Mouse (Mus musculus) heart, embryonic 13.5 days (tissue): ENCODE results near the gene Uchl1. TPM values are rescaled to one million over a fixed set of nuclear protein-coding genes. Genes with fewer than 3 reads are reported as not detected.

Source experiments
- ATAC-seq: fragments of 200-750 bp; cut with Nextera tagmentation; 2 replicates; pipeline ENCODE4 v1.8.0; 2017; ENCODE audit warnings: moderate TSS enrichment; ENCODE audit not compliant: insufficient number of reproducible peaks, low FRiP score, low TSS enrichment; ENCODE audit errors: extremely low read depth
- H3K27ac ChIP-seq: fragments of 300-500 bp; sonication (generic); replicated peaks from 2 replicates; pipeline ENCODE4 v1.5.1; 2015; ENCODE audit warnings: moderate library complexity, mild to moderate bottlenecking, inconsistent platforms
- H3K27me3 ChIP-seq: fragments of 300-500 bp; sonication (generic); replicated peaks from 2 replicates; pipeline ENCODE4 v1.6.1; 2015; ENCODE audit warnings: mild to moderate bottlenecking, inconsistent platforms
- H3K36me3 ChIP-seq: fragments of 300-500 bp; sonication (generic); 2 replicates; pipeline ENCODE4 v1.6.1; 2015; ENCODE audit warnings: mild to moderate bottlenecking, inconsistent platforms
- H3K4me1 ChIP-seq: fragments of 300-500 bp; sonication (generic); 2 replicates; pipeline ENCODE4 v1.6.1; 2015; ENCODE audit warnings: inconsistent platforms
- H3K4me2 ChIP-seq: fragments of 300-500 bp; sonication (generic); 2 replicates; pipeline ENCODE4 v1.6.1; 2015; ENCODE audit warnings: inconsistent platforms, mild to moderate bottlenecking, moderate library complexity
- H3K4me3 ChIP-seq: fragments of 300-500 bp; sonication (generic); 2 replicates; pipeline ENCODE4 v1.5.1; 2015; ENCODE audit warnings: moderate library complexity, mild to moderate bottlenecking, inconsistent platforms
- H3K9ac ChIP-seq: fragments of 300-500 bp; sonication (generic); 2 replicates; pipeline ENCODE4 v1.6.1; 2015; ENCODE audit warnings: inconsistent platforms, mild to moderate bottlenecking, moderate library complexity
- H3K9me3 ChIP-seq: fragments of 300-500 bp; sonication (generic); 2 replicates; pipeline ENCODE4 v1.6.1; 2016; ENCODE audit warnings: inconsistent platforms
- WGBS: fragments of 180-500 bp; shearing (Covaris S2); methylation state at CpG from one replicate; pipeline ENCODE4 v1.1.7; 2015; ENCODE audit warnings: mixed read lengths; 5-methylcytosine and 5-hydroxymethylcytosine counted together
- polyA plus RNA-seq: library from polyadenylated mRNA; unstranded; fragments of >200 nt; fragmentation: Nextera tagmentation; extraction: Ambion mirVana; gene quantifications from 2 replicates; pipeline ENCODE4 v1.2.1, GENCODE M21; 2015

Uchl1 gene
- 124 and 135 TPM in 2 replicates for polyA plus RNA-seq

- H3K4me3 ChIP-seq: peak within 1 kb of the TSS; percentile 69
- H3K4me2 ChIP-seq: peak within 1 kb of the TSS; percentile 94
- H3K36me3 ChIP-seq: no peaks in the 10 kb centered on the region
- H3K4me1 ChIP-seq: peaks cover 36% of the 10 kb centered on the region
- ATAC-seq: peak; percentile 48; the same call in 1 of the 2 replicates
- peak within 1 kb of the TSS; percentile 81 for H3K9ac ChIP-seq
- H3K27me3 ChIP-seq: peaks cover 33% of the 10 kb centered on the region
- 0 out of 2 replicates have a peak within 1 kb of the TSS, but pooled peaks have one; percentile 5 for H3K27ac ChIP-seq
- no peaks in the 10 kb centered on the region for H3K9me3 ChIP-seq
- WGBS: under 1% methylated on average over 20 of the region's 20 CpGs
Measured at GRCm38 (mm10) chr5:66675983-66676382, at the start of gene Uchl1. TSS of gene Uchl1 (plus strand) at chr5:66676091.

GRCm38 (mm10) chr5:66627805-66628204, 48.1 kb upstream of the Uchl1 start:
- H3K36me3 ChIP-seq: no peaks in the 10 kb centered on the region
- H3K4me2 ChIP-seq: peak overlapping the region; percentile 45
- no peak overlapping the region for H3K4me3 ChIP-seq
- H3K4me1 ChIP-seq: peaks cover 13% of the 10 kb centered on the region
- H3K9ac ChIP-seq: peak overlapping the region; percentile 61
- H3K27me3 ChIP-seq: no peaks in the 10 kb centered on the region
- no peak for ATAC-seq
- H3K9me3 ChIP-seq: no peaks in the 10 kb centered on the region
- peak overlapping the region; percentile 6; the same call in 1 of the 2 replicates for H3K27ac ChIP-seq
- 18% methylated on average over 7 of the region's 7 CpGs for WGBS

GRCm38 (mm10) chr5:66635459-66636079, 40.3 kb upstream of the Uchl1 start:
- H3K36me3 ChIP-seq: no peaks in the 10 kb centered on the region
- no peak overlapping the region for H3K4me3 ChIP-seq
- 59% methylated on average over 10 of the region's 10 CpGs for WGBS
- H3K9ac ChIP-seq: no peak overlapping the region
- no peaks in the 10 kb centered on the region for H3K27me3 ChIP-seq
- H3K9me3 ChIP-seq: no peaks in the 10 kb centered on the region
- no peak overlapping the region for H3K4me2 ChIP-seq
- H3K27ac ChIP-seq: no peak overlapping the region
- no peak for ATAC-seq
- H3K4me1 ChIP-seq: no peaks in the 10 kb centered on the region

- 75% methylated on average over 4 of the region's 4 CpGs for WGBS
- Histone ChIP-seq H3K9me3 (0 out of 2 replicates have a peak, but pooled peaks cover 6% of the 10 kb centered on the region), H3K4me2 (no peak overlapping the region), H3K4me1 (peaks cover 12% of the 10 kb centered on the region), H3K9ac (no peak overlapping the region), H3K36me3 (no peaks in the 10 kb centered on the region), H3K4me3 (no peak overlapping the region), H3K27me3 (no peaks in the 10 kb centered on the region), H3K27ac (no peak overlapping the region)
- ATAC-seq: no peak
Measured at GRCm38 (mm10) chr5:66642156-66642555, 33.7 kb upstream of the Uchl1 start.

- no peak overlapping the region for H3K4me2 ChIP-seq
- H3K36me3 ChIP-seq: no peaks in the 10 kb centered on the region
- H3K9me3 ChIP-seq: 0 out of 2 replicates have a peak, but pooled peaks cover 6% of the 10 kb centered on the region
- 76% methylated on average over 5 of the region's 5 CpGs for WGBS
- no peaks in the 10 kb centered on the region for H3K27me3 ChIP-seq
- H3K4me3 ChIP-seq: no peak overlapping the region
- no peak for ATAC-seq
- no peak overlapping the region for H3K9ac ChIP-seq
- H3K27ac ChIP-seq: no peak overlapping the region
- H3K4me1 ChIP-seq: peaks cover 22% of the 10 kb centered on the region
Measured at GRCm38 (mm10) chr5:66643260-66643659, 32.6 kb upstream of the Uchl1 start.

GRCm38 (mm10) chr5:66647504-66647903, 28.4 kb upstream of the Uchl1 start:
- H3K27me3 ChIP-seq: no peaks in the 10 kb centered on the region
- no peaks in the 10 kb centered on the region for H3K9me3 ChIP-seq
- H3K36me3 ChIP-seq: no peaks in the 10 kb centered on the region
- peak overlapping the region; percentile 53; the same call in 1 of the 2 replicates for H3K9ac ChIP-seq
- peak overlapping the region; percentile 54 for H3K4me2 ChIP-seq
- ATAC-seq: 0 out of 2 replicates have a peak, but pooled peaks have one; percentile 22
- H3K4me3 ChIP-seq: no peak overlapping the region
- peaks cover 24% of the 10 kb centered on the region for H3K4me1 ChIP-seq
- H3K27ac ChIP-seq: peak overlapping the region; percentile 94
- 4% methylated on average over 7 of the region's 7 CpGs for WGBS

GRCm38 (mm10) chr5:66654220-66654619, 21.7 kb upstream of the Uchl1 start:
- no peak overlapping the region; the same call in 1 of the 2 replicates for H3K9ac ChIP-seq
- H3K9me3 ChIP-seq: no peaks in the 10 kb centered on the region
- peaks cover 10% of the 10 kb centered on the region for H3K4me1 ChIP-seq
- H3K36me3 ChIP-seq: no peaks in the 10 kb centered on the region
- H3K4me2 ChIP-seq: peak overlapping the region; percentile 35
- peak; percentile 54 for ATAC-seq
- 18% methylated on average over 5 of the region's 5 CpGs for WGBS
- H3K27me3 ChIP-seq: no peaks in the 10 kb centered on the region
- H3K4me3 ChIP-seq: no peak overlapping the region
- H3K27ac ChIP-seq: peak overlapping the region; percentile 65

GRCm38 (mm10) chr5:66675189-66675890, 551 bp upstream of the Uchl1 start:
- peak overlapping the region; percentile 81; the same call in 1 of the 2 replicates for H3K9ac ChIP-seq
- WGBS: 2% methylated on average over 18 of the region's 18 CpGs

GRCm38 (mm10) chr5:66676457-66677117, 696 bp downstream of the Uchl1 start:
- peak overlapping the region; percentile 81 for H3K9ac ChIP-seq
- H3K4me1 ChIP-seq: peaks cover 41% of the 10 kb centered on the region
- H3K9me3 ChIP-seq: no peaks in the 10 kb centered on the region
- under 1% methylated on average over 50 of the region's 51 CpGs for WGBS
- peak; percentile 62; the same call in 1 of the 2 replicates for ATAC-seq
- H3K36me3 ChIP-seq: no peaks in the 10 kb centered on the region
- peaks cover 33% of the 10 kb centered on the region for H3K27me3 ChIP-seq
- peak overlapping the region; percentile 94 for H3K4me2 ChIP-seq
- 0 out of 2 replicates have a peak overlapping the region, but pooled peaks have one; percentile 5 for H3K27ac ChIP-seq
- peak overlapping the region; percentile 69 for H3K4me3 ChIP-seq

More at GRCm38 (mm10) chr5:66675189-66675890, 551 bp upstream of the Uchl1 start:
- no peak overlapping the region for H3K27ac ChIP-seq
- no peaks in the 10 kb centered on the region for H3K9me3 ChIP-seq
- peaks cover 33% of the 10 kb centered on the region for H3K27me3 ChIP-seq
- H3K4me3 ChIP-seq: peak overlapping the region; percentile 69
- peak overlapping the region; percentile 94 for H3K4me2 ChIP-seq
- no peaks in the 10 kb centered on the region for H3K36me3 ChIP-seq
- peaks cover 36% of the 10 kb centered on the region for H3K4me1 ChIP-seq
- no peak for ATAC-seq

- H3K9ac ChIP-seq: no peak overlapping the region
- peaks cover 47% of the 10 kb centered on the region for H3K4me1 ChIP-seq
- peaks cover 33% of the 10 kb centered on the region for H3K27me3 ChIP-seq
- 67% methylated on average over 21 of the region's 21 CpGs for WGBS
- no peak for ATAC-seq
- no peaks in the 10 kb centered on the region for H3K9me3 ChIP-seq
- H3K36me3 ChIP-seq: peaks cover 3% of the 10 kb centered on the region; the same call in 1 of the 2 replicates
- H3K27ac ChIP-seq: no peak overlapping the region
- peak overlapping the region; percentile 69 for H3K4me3 ChIP-seq
- peak overlapping the region; percentile 94 for H3K4me2 ChIP-seq
Measured at GRCm38 (mm10) chr5:66677411-66678345, 1.8 kb downstream of the Uchl1 start.
